Mouse (Mus musculus): ENCODE results near the gene Gdf15.
A peak's percentile ranks its signal among the peaks of the same experiment; 100 is the strongest.
"Not testable (repeated sequence)": the region's sequence is repeated elsewhere in the genome, so short reads cannot be mapped to it uniquely, and the experiment has no call there.

Gene Gdf15

DNA sequence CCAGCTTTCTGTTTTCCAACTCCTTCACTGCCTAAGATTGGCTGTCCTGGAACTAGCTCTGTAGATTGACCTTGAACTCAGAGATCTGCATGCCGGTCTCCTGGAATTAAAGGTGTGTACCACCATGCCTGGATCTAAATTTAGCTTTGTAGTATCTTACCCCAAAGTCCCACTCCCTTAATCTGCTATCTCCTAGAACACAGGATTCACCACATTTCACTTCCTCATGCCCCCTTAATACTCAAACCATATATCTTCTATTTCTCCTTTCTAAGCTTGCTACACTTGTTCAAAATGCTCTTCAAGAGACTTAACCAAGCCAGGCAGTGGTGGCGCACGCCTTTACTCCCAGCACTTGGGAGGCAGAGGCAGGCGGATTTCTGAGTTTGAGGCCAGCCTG lies 44.3 kb downstream of the Gdf15 start:
- DNase-seq (ENCODE audit: low spot score in 2 of 2) = not testable (repeated sequence)

DNA sequence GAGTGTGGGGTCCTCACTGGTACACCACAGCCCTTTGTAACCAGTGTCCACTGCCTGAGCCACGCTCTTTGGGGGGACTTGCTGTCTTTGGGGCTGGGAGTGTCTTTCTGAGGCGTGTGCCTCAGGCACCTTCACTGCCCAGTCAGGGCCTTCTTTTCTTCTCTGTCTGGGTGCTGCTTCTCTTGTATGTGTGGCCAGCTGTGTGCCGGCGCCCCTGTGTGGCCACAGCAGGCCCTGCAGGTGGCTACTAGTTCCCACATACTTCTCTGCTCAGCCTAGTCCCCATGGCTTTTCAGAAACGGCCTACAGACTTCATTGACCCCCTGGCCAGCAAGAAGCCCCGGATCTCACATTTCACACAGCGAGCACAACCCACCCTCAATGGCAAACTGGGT lies 47.0 kb downstream of the Gdf15 start:
- DNase-seq (ENCODE audit: low spot score in 2 of 2) = peak in 1 of 2 experiments; percentile 60

- no peak for DNase-seq (ENCODE audit: low spot score in 2 of 2)
These were observed 47.5 kb downstream of the Gdf15 start for GRCm38 (mm10) chr8:70584606-70585257.

- no peak for DNase-seq (ENCODE audit: low spot score in 2 of 2)
These were observed 48.5 kb downstream of the Gdf15 start for GRCm38 (mm10) chr8:70583476-70584387.

Data from frontal cortex, postnatal 10 days (tissue).